Mouse (Mus musculus) layer of hippocampus, adult 18-20 months (tissue): ENCODE data around the gene Trir. TPM values are rescaled to one million over a fixed set of nuclear protein-coding genes. Genes with fewer than 3 reads are reported as not detected.

ENCODE experiments used
- DNase-seq, 2 experiments: peaks; one replicate each; pipeline ENCODE4 v3.0.0; 2022; ENCODE audit warnings: low spot score in 2 of 2
- total RNA-seq, 2 experiments: library from RNA; stranded (reverse); gene quantifications; 2 replicates each; pipeline ENCODE4 v1.2.3; 2021

The Trir gene
- total RNA-seq, 2 experiments from 2014 or later: 132 to 133 TPM

DNA sequence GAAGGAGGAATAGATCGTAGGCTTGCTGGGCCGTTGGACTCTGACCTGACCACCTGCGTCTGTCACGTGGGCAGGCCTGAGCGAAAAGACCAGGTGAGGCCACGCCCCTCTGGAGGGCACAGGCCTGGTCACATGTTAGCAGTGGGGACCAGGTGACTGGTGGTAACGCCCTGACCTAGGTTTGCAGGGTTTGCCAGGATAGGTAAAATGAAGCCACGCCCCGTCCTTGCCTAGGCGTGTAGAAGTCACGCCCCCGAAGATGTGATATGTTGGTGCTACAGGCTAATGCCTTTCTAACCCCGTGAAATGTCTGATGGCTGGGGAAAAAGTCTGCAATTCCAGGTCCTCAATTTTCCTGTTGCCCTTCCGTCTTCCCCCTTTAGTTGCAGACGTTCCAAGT is 35.8 kb upstream of the Trir start:
- no peak for DNase-seq

DNA sequence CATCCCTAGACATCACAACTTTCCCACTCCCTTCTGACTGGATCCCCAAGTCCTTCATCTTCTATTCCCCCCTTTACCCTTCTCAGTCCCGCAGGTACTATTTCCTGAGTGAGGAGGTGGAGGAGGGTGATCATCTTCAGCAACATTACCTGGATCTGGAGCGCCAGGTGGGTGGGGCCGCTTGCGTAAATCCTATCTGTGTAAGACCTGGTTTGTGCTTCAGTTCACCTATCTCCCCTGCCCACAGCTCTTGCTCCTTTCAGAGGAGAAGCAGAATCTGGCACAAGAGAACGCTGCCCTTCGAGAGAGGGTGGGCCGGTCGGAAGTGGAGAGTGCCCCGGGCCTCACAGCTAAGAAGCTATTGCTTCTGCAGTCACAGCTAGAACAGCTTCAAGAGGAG is 32.2 kb upstream of the Trir start:
- no peak for DNase-seq

DNA sequence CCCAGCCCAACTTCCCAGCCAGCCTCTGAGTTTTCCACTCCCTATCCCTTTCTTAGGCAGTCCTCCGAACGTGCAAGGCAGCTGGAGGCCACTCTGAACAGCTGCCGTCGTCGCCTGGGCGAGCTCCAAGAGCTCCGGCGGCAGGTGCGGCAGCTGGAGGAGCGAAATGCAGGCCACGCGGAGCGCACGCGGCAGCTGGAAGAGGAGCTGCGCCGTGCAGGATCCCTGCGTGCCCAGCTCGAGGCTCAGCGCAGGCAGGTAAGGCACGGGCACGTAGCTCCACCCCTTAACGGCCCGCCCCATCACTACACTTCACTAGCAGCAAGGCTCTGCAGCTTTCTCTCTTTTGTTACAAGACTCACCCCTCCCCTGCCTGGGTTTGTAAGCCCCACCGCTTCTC is 30.9 kb upstream of the Trir start:
- no peak for DNase-seq

DNA sequence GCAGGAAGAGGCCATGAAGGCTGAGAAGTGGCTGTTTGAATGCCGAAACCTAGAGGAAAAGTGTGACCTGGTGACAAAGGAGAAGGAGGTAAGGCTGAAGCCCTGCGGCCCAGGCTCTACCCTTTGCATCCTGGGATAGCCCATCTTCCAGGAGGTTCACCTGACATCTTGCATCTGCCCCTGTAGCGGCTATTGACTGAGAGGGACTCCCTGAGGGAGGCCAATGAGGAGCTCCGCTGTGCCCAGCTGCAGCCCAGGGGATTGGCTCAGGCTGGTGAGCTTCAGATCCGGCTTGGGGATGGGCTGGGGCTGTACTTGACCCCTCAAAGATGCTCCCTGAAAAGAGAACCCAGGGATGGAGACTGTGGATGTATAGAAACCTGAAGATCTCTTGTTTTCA is 29.6 kb upstream of the Trir start:
- DNase-seq: no peak

DNA sequence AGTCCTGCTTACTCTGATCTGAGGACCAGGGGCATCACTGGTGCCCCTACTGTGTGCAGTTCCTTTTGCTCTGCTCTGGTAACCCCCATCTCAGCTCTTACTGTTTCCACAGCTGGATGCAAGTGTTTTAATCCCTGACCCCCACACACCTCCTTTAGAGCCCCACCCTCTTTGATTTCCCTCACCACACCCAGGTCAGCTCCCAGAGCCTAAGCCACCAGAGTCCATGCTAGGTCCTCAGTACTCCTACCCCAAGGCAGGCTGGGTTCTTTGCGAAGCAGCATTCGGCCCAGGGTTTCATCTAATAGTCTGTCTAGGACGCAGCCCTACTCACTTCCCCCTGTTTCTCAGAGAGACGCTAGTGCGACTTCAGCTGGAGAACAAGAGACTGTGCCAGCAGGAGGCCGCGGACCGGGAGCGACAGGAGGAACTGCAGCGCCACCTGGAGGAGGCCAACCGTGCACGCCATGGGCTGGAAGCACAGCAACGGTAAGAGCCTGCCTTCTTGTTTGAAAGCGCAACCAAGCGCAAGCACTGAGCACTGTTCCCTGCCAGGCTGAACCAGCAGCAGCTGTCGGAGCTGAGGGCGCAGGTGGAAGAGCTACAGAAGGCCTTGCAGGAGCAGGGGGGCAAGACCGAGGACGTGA is 28.9 kb upstream of the Trir start:
- peak; percentile 87 to 96 for DNase-seq

DNA sequence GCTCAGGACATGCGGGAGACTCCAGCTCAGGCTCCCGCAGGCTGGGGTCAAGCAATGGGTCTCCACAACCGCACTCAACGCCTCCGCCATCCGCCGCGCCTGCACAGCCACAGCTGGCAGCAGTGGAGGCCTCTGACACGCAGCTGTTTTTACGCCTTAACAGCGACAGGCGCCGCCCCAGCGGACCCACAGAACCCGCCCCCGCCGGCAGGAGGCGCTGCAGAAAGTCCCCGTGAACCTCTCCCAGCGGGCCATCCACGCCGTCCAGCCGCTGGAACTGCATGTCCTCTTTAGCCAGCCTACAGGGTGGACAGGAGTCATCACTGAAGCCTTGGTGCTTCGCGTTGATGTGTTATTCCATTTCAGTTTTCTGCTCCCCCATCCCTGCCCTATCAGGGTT is 18.9 kb upstream of the Trir start:
- DNase-seq: no peak

DNA sequence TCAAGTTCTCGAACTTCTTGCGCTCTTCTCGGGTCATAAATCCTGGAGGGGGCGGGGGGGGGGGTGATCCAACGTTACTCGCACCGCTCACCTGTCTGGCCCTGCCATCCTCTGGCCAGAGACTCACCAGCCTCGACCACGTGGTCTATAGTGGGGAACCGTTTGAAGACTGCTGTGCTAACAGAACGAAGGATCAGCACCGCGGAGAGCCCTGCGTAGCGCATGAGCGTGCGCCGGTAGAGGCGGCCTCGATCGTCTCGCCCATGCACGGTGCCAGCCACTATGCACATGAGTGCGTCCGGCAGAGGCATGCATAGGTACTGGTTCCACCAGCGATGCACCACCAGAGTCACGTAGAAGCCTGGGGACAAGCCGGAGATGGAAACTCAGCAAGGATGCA is 15.4 kb upstream of the Trir start:
- no peak for DNase-seq

DNA sequence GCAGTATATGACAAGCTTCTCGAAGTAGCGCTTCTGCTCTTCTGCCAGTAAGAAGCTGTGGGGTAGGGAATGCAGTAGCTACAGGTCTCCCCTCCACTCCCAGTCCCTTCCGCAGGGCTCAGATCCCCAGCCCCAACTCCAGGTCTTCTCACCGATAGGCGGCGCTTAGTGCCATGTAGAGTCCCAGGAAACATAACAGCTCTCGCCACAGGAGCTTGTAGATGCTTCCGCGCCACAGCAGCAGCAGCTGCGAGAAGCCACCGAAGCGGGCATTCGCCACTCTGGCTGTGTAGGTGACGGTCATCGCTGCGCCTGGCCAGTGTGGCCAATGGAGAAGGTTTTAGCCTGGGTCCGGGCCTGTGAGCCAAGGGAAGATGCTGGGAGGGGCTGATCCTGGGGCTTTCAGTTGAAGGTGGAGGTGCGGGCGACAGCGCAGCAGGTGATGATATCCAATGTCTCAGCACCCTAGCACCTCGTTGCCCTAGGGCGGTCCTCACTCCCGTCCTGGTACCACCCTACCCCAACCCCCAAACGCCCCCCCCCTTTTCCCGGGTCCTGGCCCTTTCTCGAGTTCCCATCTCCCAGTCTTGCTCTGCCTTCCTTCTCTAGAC is 13.3 kb upstream of the Trir start:
- DNase-seq: peak in 1 of 2 experiments; percentile 87

DNA sequence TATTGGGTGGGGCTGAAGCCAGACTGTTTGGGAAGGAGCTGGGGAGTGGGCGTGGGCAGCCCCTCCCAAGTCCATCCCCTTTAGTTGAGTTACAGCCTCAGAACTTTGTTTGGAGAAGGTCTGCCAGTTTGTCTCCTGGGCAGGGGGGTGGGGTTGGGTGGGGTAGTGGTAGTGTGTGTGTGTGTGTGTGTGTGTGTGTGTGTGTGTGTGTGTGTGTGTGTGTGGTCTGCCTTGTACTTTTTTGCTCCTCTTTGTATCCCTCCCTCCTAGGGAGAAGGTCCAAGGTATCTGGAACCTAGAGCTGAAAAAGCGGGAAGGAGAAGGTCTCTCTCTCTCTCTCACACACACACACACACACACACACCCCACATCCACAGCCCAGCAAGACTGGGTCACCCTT is 12.2 kb upstream of the Trir start, which contains the start of gene Best2:
TSS of gene Best2 (minus strand) at position 101 of the 400 bp plus-strand sequence.
- DNase-seq: no peak

DNA sequence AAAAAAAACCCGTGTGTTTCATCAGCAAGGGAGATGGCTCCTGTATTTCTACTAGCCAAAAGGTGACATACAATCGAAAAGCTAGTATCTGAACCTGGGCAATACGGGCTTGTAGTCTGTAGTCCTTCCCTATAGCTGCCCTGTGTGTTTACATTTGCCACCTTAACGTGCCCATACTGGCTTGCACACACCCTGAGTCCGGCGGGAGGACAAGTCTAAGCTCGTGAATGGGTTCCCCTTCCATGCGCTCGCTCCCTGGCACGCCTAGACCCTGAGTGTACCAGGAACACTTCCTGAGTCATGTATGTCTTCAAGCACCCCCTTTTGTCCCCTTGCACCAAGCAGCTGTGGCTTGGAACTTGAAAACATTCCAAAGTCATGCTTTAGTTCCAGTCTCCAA is 9.9 kb upstream of the Trir start:
- DNase-seq: no peak

DNA sequence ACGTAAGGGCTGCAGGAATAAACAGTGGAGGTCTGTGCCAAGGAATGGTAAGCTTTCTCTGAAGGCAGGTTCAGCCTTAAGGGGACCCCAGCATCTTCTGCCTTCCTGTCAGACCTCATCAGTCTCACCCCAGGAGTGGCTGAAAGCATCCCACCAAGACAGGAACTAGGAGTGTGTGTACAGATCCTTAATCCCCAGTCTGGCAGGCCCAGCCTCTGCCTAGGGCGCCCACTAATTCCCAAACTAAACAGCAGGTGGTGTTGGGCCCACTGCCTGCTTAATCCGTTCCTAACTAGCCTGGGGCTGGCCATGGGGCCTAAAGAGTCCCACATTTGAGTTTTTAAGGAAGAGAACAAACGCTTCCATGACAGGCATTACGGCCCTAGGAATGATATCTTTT is 9.4 kb upstream of the Trir start:
- no peak for DNase-seq

DNA sequence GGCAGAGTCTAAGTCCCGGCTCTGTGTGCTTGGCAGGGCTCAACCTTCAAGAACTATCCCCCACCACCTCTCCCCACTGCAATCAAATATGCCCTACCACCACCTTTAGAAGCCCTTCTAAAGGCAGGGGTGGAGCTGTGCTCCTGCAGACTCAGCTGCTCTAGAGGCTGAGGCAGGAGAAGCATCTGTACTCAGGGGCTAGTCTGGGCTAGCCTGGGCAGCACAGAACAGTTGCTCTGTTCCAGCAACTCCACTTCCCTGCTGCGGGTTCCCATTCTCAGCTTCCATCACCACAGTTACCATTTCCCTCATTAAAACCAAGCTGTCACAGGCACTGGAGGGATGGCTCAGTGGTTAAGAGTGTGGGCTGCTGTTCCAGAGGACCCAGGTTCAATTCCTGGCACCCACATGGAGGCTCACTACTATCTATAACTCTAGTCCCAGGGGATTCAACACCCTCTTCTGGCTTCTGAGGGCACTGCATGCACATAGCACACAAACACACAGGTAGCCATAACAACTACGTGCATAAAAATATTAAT is 5.0 kb upstream of the Trir start:
- DNase-seq: no peak

DNA sequence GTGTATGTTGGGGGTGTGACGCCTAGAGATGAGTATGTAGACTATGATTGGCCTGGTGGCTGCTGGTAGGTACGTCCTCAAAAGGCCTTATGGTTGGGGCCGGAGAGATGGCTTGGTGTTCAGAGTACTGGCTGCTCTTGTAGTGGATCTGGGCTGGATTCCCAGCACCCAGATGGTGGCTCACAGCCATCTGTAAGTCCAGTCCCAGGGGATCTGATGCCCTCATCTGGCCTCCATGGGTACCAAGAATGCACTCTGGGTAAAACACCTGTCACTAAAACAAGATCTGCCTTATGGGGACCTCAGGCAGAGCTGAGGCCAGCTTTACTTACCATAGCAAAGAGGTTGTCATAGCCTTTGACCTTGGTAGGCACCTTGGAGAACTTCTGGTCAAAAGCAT is 2.8 kb upstream of the Trir start:
- no peak for DNase-seq

DNA sequence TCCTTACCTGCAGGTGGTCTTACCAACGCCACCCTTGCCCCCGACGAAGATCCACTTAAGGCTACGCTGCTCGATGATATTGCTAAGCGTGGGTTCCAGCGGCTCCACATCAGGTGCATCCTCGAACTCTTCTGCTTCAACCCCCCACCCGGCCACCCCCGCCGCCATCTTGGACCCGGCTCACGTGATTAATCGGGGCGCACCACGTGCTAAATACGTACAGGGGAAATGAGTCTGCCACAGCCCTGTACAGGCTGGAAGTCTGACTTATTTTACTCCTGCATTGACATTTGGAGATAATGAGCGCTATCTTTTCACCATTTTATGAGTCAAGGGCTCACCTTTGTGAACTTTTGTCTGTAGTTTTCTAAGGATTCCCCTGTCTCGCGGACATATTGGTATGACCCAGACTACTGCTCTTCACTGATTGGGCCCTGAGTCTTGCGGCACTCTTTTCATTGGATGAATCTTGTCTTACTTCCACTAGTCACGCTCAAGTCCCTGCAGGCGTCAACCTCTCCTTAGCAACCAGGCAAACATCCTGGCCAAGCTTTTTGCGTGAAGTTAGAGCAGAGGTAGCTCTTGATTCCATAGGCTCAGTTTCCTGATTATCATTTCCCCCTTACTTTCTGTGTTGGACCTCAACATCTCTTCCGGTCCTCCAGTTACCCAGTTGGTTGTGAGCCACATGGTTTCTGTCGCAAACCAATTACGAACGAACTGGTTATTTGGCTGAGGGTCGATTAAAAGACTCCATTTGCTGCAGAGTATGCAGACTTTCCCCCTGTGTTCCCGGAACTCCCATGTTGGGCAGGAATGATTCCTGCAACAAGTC is 1.3 kb upstream of the Trir start, which contains the start of gene Asna1:
TSS of gene Asna1 (minus strand) at position 184 of the 835 bp plus-strand sequence.
- DNase-seq: peak; percentile 80 to 93

DNA sequence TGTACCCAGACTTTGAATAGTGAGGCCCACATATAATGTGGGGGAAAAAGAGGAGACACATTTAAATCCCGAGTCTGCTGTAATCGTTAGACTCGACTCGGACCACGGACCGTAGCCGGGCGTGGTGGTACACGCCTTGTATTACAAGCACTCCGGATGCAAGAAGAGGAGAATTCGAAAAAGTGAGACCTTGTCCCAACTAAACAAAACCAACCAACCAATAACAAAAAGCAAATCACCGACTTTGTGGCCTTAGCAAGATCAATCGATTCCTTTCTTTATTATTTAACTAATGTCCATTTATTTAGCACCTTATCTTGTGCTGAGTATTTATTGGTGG is 863 bp downstream of the Trir start:
- no peak for DNase-seq

DNA sequence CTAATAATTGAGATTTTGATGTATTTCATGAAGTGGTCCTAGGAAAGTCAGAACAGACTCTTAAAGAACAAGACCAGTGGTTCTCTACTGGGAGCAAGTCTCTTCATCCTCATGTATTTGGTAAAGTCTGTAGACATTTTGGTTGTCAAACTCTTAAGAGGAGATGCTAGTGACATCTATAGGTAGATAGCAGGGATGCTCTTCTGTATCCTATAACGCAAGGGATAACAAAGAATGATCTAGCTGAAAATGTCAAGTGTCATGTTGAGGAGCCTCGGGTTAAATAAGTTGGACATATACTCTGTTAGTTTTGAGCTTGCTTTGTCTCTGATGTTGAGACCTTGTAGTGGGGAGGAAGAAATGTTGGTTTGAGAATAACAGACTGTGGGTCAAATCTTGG is 1.3 kb downstream of the Trir start:
- DNase-seq: no peak

DNA sequence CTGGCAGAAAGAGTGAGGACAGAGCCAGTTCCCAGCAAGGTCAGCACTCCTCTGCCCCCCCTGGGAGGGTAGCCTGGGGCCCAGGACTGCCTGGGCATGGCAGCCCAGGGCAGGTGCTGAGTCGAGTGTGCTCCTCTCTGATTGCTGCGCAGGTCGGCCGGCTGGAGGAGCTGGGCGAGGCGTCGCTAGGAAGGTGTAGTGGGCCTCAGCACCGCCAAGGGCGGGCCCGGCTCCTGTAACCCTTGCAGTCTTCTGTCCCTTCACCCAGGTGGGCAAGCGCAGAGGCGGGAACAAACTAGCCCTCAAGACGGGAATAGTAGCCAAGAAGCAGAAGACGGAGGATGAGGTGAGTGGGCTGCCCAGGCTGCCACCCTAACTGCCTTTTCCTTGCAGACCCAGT is 2.6 kb downstream of the Trir start:
- no peak for DNase-seq

DNA sequence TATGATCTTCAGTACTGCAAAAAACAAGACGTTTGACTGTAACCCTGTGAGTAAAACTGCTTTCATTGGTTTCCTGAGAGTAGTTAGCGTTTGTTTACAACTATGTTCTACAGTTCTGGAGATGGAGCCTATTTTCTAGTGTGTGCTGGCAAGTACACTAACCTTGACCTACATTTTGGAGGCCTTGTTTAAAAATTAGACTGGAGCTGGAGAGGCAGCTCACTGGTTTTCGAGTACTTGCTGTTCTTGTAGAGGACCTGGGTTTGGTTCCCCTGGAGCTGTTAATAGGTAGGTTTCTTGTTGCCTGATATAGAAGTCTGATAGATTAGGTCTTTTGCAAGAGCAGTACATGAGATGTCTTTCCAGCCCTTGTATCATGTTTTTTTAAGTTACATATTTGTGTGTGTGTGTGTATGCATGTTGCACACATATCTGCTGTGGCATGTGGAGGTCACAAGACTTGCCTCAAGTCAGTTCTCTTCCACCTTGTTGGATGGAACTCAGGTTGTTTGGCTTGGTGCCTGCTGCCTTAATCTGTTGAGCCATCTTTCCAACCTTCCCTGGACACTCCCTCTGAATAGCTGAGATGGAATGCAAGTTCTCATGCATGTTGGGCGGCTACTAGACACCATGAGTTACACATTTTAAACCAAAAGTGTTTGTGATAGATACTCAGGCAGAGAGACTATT is 6.1 kb downstream of the Trir start:
- no peak for DNase-seq

DNA sequence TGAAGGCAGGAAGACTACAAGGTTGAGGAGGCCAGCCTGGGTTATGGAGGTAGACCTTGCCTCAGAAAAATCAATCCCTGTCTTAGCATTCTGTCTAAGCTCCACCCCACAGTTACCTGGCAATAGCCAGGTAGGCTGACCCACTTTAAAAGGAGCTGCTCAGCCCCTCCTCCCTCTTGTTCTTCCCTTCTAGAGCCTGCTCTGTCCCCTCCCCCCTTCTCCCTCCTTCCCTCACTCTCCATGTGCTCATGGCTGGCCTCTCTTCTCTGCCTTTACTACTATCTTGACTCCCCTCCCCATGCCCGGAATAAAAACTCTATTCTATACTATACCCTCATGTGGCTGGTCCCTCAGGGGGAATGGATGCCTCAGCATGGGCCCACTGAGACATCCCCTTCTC is 7.2 kb downstream of the Trir start:
- no peak for DNase-seq

DNA sequence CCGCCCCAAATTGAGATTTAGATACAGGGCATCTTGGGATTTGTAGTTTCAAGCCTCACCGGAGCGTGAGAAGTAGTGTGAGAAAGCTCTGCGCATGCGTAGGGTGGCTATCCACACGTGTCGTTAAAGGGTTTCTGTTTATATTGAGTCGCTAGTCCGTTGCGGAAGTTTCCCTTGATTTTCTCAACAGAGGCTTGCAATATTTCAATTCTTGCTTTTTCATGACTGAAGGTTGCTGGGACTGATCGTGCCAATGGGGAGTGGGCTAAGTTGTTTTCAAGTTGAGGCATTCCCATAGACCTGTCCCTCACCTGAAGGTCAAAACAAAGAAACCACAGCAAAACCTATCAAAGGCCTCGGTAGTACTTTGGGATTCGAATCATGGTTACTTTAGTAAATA is 8.1 kb downstream of the Trir start:
- peak in 1 of 2 experiments; percentile 77 for DNase-seq

DNA sequence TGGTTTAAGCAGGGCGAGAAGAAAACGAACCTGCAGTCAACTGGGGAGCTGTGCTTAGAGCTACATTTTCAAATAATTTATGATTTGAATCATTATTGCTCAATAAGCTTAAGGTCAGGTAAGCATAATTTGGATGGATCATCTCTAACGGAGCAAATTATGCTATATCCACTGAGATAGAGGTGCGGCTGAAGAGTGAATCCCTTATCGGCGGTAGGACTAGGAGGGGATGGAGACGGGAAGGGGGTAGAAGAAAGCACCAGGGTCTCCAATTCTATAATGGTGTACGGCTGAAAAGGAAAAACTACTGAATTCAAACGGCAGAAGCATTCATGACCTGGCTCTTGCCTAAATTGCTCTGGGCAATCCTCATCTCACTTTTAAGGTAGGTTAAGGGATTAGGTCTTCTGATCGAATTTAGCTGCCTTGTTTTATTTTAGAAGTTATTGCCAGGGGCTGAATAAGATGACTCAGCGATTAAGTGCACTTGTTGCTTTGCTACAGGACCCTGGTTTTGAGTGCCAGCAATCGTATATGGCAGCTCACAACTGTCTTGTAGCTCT is 8.6 kb downstream of the Trir start:
- no peak for DNase-seq
